22 mouse cellular contexts compared by ENCODE assay signal in the genomic region with DNA sequence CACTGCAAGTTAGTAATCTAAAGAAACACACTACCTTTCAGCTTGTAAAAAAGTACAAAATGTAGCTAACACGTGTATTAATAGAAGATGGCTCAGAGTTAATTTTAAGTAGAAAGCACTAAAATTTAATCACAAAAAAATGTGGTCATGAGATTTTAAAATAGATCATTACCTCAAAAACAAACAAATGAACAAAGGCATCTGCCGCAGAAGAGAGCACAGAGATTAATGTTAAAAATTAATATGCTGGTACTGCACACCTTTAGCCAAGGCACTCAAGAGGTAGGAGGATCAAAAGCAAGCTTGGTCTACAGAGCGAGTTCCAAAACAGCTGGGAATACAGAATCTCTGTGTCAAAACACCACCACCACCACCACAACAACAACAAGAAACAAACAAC. TPM values are rescaled to one million over a fixed set of nuclear protein-coding genes. Genes with fewer than 3 reads are reported as not detected.
A peak's percentile ranks its signal among the peaks of the same experiment; 100 is the strongest.
DNase-seq lines count a peak whose midpoint lies in the region; ATAC-seq and TF ChIP-seq lines count a peak whose summit lies in the region.
"Had no signal": no experiment of that assay in that cellular context is flagged by ENCODE, and none has a peak within 500 bp of the region (broad histone marks: within the 10 kb centered on the region; RNA-seq: fewer than 3 reads in every experiment).

No protein-coding gene starts in this region.

- WGBS in liver, adult 2 months: 36% methylated on average over 3 of the region's 3 CpGs
- 82% methylated on average over 3 of the region's 3 CpGs for WGBS in liver, postnatal 0 days (ENCODE audit: insufficient replicate concordance)
- 92% methylated on average over 3 of the region's 3 CpGs for WGBS in forebrain, postnatal 0 days

- no peaks in the 10 kb centered on the region for H3K27me3 ChIP-seq in liver, adult 2 months (ENCODE audit: control insufficient read depth, insufficient read depth, low read length)
- no peaks in the 10 kb centered on the region for H3K27me3 ChIP-seq in liver, postnatal 0 days (ENCODE audit: insufficient read depth, low read length)
- no peaks in the 10 kb centered on the region for H3K27me3 ChIP-seq in forebrain, postnatal 0 days (ENCODE audit: insufficient read depth, low read length)
- H3K27me3 ChIP-seq: embryonic facial prominence, embryonic 13.5 days; embryonic facial prominence, embryonic 15.5 days; forebrain, embryonic 12.5 days had no signal

- no peak for TF ChIP-seq EP300 in liver, postnatal 0 days (IDR thresholded peaks at IDR 0.05; ENCODE audit: low read depth)

- no peak for TF ChIP-seq CTCF in liver, adult 2 months (IDR thresholded peaks at IDR 0.05; ENCODE audit: low read depth, low read length)
- no peak for TF ChIP-seq CTCF in liver, postnatal 0 days (IDR thresholded peaks at IDR 0.05; ENCODE audit: low read depth)
- no peak for TF ChIP-seq CTCF in forebrain, postnatal 0 days (IDR thresholded peaks at IDR 0.05; ENCODE audit: low read depth)

- no peaks in the 10 kb centered on the region for H3K9me3 ChIP-seq in liver, postnatal 0 days (ENCODE audit: low read length)
- H3K9me3 ChIP-seq in forebrain, postnatal 0 days (ENCODE audit: low read length): no peaks in the 10 kb centered on the region
- H3K9me3 ChIP-seq: embryonic facial prominence, embryonic 13.5 days; embryonic facial prominence, embryonic 15.5 days; forebrain, embryonic 10.5 days; forebrain, embryonic 12.5 days had no signal

- peaks cover 19% of the 10 kb centered on the region for H3K79me2 ChIP-seq in liver, adult 2 months (ENCODE audit: control insufficient read depth, insufficient read depth, low read length)

- no peak overlapping the region for H3K4me3 ChIP-seq in liver, adult 2 months (ENCODE audit: insufficient read depth, low read depth, low read length)
- H3K4me3 ChIP-seq in liver, postnatal 0 days (ENCODE audit: low read depth, low read length): no peak overlapping the region
- H3K4me3 ChIP-seq in forebrain, postnatal 0 days (ENCODE audit: low read depth, low read length): no peak overlapping the region
- H3K4me3 ChIP-seq: embryonic facial prominence, embryonic 13.5 days; embryonic facial prominence, embryonic 15.5 days; erythroblast, embryonic 14.5 days; forebrain, embryonic 10.5 days; forebrain, embryonic 12.5 days had no signal

- no peak overlapping the region for H3K4me2 ChIP-seq in liver, postnatal 0 days (ENCODE audit: low read depth, low read length)
- H3K4me2 ChIP-seq in forebrain, postnatal 0 days (ENCODE audit: low read depth): no peak overlapping the region
- H3K4me2 ChIP-seq: embryonic facial prominence, embryonic 13.5 days; embryonic facial prominence, embryonic 15.5 days; forebrain, embryonic 12.5 days had no signal

- TF ChIP-seq POLR2A in liver, adult 2 months (IDR thresholded peaks at IDR 0.05; ENCODE audit: extremely low read depth, insufficient read depth, low read length): no peak

- H3K27ac ChIP-seq in liver, adult 2 months (replicated peaks; ENCODE audit: insufficient read depth, low read depth, low read length): peak overlapping the region; percentile 51; the same call in 1 of the 2 replicates
- no peak overlapping the region for H3K27ac ChIP-seq in liver, postnatal 0 days (ENCODE audit: low read depth)
- H3K27ac ChIP-seq in forebrain, postnatal 0 days (ENCODE audit: low read depth, low read length): no peak overlapping the region
- H3K27ac ChIP-seq: embryonic facial prominence, embryonic 13.5 days; embryonic facial prominence, embryonic 15.5 days; forebrain, embryonic 10.5 days; forebrain, embryonic 12.5 days had no signal

- peaks cover 21% of the 10 kb centered on the region for H3K36me3 ChIP-seq in liver, adult 2 months (ENCODE audit: control insufficient read depth, insufficient read depth, low read length)
- H3K36me3 ChIP-seq in liver, postnatal 0 days (replicated peaks; ENCODE audit: insufficient read depth, low read length): peaks cover 18% of the 10 kb centered on the region
- peaks cover 18% of the 10 kb centered on the region for H3K36me3 ChIP-seq in forebrain, postnatal 0 days (ENCODE audit: insufficient read depth)

- peak; percentile 68 for DNase-seq in kidney, adult 9 months
- DNase-seq in kidney, adult 11 months: no peak
- peak; percentile 62 for DNase-seq in liver, adult 2 months (ENCODE audit: extremely low read depth, low read depth, low spot score)
- DNase-seq in liver, postnatal 0 days: no peak
- no peak for DNase-seq in forebrain, postnatal 0 days
- DNase-seq: adrenal gland, adult 2 months; adrenal gland, postnatal 10 days; adrenal gland, postnatal 25 days; cerebellum, adult 11 months; cerebellum, adult 18-20 months; cerebellum, adult 8-10 months; cerebellum, adult 9-11 months; cerebellum, postnatal 14 days; cerebellum, postnatal 36 days; embryo, embryonic 11 days had no signal

- peaks cover 36% of the 10 kb centered on the region for H3K4me1 ChIP-seq in liver, adult 2 months (ENCODE audit: control insufficient read depth, insufficient read depth, low read length)
- H3K4me1 ChIP-seq in liver, postnatal 0 days (ENCODE audit: insufficient read depth): peaks cover 22% of the 10 kb centered on the region
- no peaks in the 10 kb centered on the region for H3K4me1 ChIP-seq in forebrain, postnatal 0 days (ENCODE audit: insufficient read depth)
- H3K4me1 ChIP-seq: forebrain, embryonic 10.5 days; forebrain, embryonic 12.5 days had no signal

- no peak overlapping the region for H3K9ac ChIP-seq in liver, adult 2 months (ENCODE audit: low read depth, low read length)
- no peak overlapping the region for H3K9ac ChIP-seq in liver, postnatal 0 days (replicated peaks)
- no peak overlapping the region for H3K9ac ChIP-seq in forebrain, postnatal 0 days
- H3K9ac ChIP-seq: embryonic facial prominence, embryonic 13.5 days; embryonic facial prominence, embryonic 15.5 days; forebrain, embryonic 12.5 days had no signal

- ATAC-seq in liver, postnatal 0 days: no peak
- ATAC-seq in forebrain, postnatal 0 days: no peak
- ATAC-seq: forebrain, embryonic 14.5 days; forebrain, embryonic 16.5 days had no signal

RNA-seq across cellular contexts. Expression of gene Ccl25, which starts 10.2 kb away (rescaled TPM):
- 10.9 and 11.7 TPM in 2 replicates for total RNA-seq in liver, adult 2 months (2014; rRNA removed)
- 2.4 and 3.3 TPM in 2 replicates for polyA plus RNA-seq in liver, adult 2 months (2012; rRNA removed)
- 4.0 and 5.5 TPM in 2 replicates for polyA plus RNA-seq in liver, postnatal 0 days (2015; fragmentation: Nextera tagmentation; extraction: Ambion mirVana)
- 9.9 and 11.8 TPM in 2 replicates for total RNA-seq in forebrain, postnatal 0 days (2014; rRNA removed)
- polyA plus RNA-seq in forebrain, postnatal 0 days (2015; fragmentation: Nextera tagmentation; extraction: Ambion mirVana): 18.4 and 19.2 TPM in 2 replicates

RNA-seq across cellular contexts. Expression of gene Elavl1, which starts 10.4 kb away (rescaled TPM):
- 23.0 and 29.8 TPM in 2 replicates for total RNA-seq in liver, adult 2 months (2014; rRNA removed)
- polyA plus RNA-seq in liver, adult 2 months (2012; rRNA removed): 18.1 and 18.8 TPM in 2 replicates
- polyA plus RNA-seq in liver, postnatal 0 days (2015; fragmentation: Nextera tagmentation; extraction: Ambion mirVana): 57.6 and 59.6 TPM in 2 replicates
- total RNA-seq in forebrain, postnatal 0 days (2014; rRNA removed): 49.2 and 66.6 TPM in 2 replicates
- polyA plus RNA-seq in forebrain, postnatal 0 days (2015; fragmentation: Nextera tagmentation; extraction: Ambion mirVana): 46.7 and 60.7 TPM in 2 replicates

RNA-seq across cellular contexts. Expression of gene Timm44, which starts 39.1 kb away (rescaled TPM):
- total RNA-seq in liver, adult 2 months (2014; rRNA removed): 39.0 and 41.5 TPM in 2 replicates
- 51.6 and 61.2 TPM in 2 replicates for polyA plus RNA-seq in liver, adult 2 months (2012; rRNA removed)
- polyA plus RNA-seq in liver, postnatal 0 days (2015; fragmentation: Nextera tagmentation; extraction: Ambion mirVana): 28.1 and 30.8 TPM in 2 replicates
- 65.7 and 67.9 TPM in 2 replicates for total RNA-seq in forebrain, postnatal 0 days (2014; rRNA removed)
- 33.7 and 35.1 TPM in 2 replicates for polyA plus RNA-seq in forebrain, postnatal 0 days (2015; fragmentation: Nextera tagmentation; extraction: Ambion mirVana)

RNA-seq across cellular contexts. Expression of gene Ctxn1, which starts 55.8 kb away (rescaled TPM):
- 0.28 TPM in 1 of 2 replicates, not detected in the other for total RNA-seq in liver, adult 2 months (2014; rRNA removed)
- polyA plus RNA-seq in liver, adult 2 months (2012; rRNA removed): 0.98 and 2.0 TPM in 2 replicates
- 1.6 and 2.0 TPM in 2 replicates for polyA plus RNA-seq in liver, postnatal 0 days (2015; fragmentation: Nextera tagmentation; extraction: Ambion mirVana)
- 111 and 113 TPM in 2 replicates for total RNA-seq in forebrain, postnatal 0 days (2014; rRNA removed)
- 452 and 513 TPM in 2 replicates for polyA plus RNA-seq in forebrain, postnatal 0 days (2015; fragmentation: Nextera tagmentation; extraction: Ambion mirVana)

Comparison
In these comparisons a context has a peak if more than half of its experiments do, and no peak if none do; other contexts are left out.
1. DNase-seq: peak in kidney, adult 9 months (single experiment) and liver, adult 2 months (single experiment); none in kidney, adult 11 months (single experiment), liver, postnatal 0 days (single experiment) and forebrain, postnatal 0 days (single experiment).